Mouse (Mus musculus) B cell, adult 2 months (primary cell): ENCODE measurements around the gene Lamp1.

Experiments used
- DNase-seq, 2 experiments: peaks; one replicate each; pipeline ENCODE4 v3.0.0; 2022

Gene Lamp1

DNA sequence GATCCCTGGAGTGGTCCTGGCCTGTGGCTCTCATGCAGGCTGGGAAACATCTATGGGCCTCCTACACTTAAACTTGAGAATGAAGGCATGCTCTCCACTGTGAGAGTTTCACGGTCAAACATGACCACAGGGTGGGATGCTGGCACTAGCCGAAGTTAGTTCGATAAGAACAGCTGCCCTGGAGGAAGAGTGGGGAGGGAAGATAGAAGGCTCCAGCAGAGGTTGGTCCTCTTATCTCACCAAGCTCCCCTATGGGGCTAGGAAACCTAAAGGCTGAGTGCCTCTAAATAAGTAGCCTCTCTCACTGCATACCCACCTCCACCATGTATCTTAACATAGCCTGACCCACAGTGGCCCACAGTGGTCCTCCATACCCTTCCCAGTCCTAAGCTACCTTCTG lies 43.8 kb downstream of the Lamp1 start:
- no peak for DNase-seq

GRCm38 (mm10) chr8:13203472-13203871 lies 44.5 kb downstream of the Lamp1 start:
- peak in 1 of 2 experiments; percentile 13 for DNase-seq

DNA sequence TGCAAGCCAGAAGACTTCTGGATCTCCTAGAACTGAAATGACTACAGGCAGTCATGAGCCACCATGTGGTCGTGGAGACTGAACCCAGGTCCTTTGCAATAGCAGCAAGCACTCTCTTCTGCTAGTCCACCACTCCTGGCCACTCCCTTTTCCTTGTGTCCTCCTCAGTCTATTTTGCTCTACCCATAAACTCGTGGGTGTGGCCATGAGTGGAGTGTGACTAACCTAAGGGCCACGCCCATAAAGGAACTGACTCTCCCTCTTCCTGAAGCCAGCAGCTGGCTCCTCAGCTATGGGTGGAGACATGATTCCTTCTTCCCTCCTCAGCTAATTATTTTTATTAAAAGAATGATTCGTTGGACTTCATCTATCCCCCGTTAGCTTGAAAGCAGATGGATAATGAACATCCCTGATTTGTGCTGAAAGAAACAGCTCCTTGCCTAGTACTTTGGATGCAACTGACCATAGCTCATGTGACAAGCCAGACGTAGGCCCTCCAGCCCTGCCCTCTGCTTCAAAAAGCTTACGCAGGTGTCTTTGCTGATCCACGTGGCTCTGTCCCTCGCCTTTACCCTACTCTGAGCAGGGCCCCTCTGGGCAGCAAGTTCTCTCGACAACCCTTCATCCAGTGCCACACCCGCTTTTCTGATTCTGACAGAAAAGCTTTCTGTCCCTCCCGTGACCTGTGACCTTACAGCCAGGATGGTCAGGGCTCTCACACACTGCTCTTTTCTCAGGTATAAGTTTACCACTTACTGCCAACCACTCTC lies 45.6 kb downstream of the Lamp1 start:
- DNase-seq, result no peak

GRCm38 (mm10) chr8:13205311-13205710 lies 46.4 kb downstream of the Lamp1 start:
- no peak for DNase-seq

DNA sequence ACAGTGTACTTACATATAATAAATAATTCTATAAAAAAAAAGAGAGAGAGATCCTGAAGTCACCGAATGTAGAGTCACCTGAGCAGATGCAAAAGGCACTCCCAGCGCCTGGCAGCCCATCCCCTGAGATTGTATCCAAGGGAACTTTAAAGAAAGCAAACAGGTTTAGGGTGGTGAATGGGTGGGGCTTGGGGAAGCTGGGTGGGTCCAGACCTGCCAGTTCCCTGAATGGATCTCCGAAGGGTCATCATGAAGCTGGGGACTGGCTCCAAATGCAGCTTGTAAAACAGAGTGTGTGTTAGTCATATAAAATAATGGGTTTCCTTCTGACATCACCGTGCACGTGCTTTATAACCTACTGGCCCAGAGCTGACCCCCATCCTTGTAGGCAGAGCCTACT lies 47.3 kb downstream of the Lamp1 start:
- no peak for DNase-seq

GRCm38 (mm10) chr8:13208627-13209355 lies 49.8 kb downstream of the Lamp1 start:
- DNase-seq, result no peak

DNA sequence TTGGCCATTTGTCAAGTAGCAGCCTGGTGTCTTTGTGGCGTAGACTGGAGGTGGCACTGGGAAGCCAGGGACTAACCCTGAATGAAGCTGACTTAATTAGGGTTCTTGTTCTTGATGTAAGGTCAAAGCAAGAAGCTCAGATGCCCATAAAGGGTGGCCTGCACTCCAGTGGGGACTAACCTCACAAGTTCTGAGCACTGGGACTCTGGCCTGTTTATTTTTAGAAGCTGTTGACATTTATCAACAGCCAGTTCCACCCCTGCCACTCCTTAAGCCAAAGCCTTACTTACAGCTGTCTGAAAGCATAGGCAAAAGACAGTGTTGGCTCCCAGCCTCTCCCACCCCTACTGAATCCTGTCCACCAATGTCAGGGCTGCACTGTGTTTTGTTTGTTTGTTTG lies 50.8 kb downstream of the Lamp1 start:
- no peak for DNase-seq

DNA sequence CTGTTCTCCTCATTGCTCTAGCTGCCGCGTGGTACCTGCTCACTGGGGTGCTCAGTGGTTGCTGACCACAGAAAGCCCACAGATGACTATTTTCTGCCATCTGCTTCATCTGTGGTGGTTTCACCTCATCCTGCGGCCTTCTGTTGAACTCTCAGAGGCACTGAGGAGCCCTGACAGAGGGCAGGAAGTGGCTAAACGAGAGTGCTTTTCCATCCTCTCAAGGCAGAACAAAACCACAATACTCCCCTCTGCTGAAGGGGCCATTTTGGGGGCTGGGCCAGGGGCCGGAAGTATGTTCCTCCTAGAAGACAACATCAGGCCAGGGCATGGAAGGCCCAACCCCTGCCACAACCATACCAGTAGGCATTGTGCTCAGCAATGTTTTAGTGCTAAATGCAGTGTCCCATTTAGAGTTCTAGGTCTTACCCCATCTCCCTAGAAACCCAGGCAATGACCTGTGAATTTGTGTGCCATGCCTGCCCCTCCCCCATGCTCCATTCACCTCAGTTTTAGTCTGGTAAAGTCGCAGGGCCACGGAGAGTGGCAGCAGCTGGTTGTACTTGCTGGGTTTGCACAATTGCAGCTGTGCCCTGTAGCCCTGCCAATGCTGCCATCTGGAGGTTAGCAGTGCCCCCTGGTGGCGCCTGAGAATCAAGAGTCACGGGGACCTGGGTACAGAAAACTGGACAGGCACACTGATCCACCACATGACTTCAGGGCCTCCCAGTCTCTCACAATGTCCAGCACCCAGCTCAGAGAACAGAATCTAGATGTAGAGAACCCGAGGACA lies 54.7 kb downstream of the Lamp1 start:
- DNase-seq, result peak; percentile 81 to 84

DNA sequence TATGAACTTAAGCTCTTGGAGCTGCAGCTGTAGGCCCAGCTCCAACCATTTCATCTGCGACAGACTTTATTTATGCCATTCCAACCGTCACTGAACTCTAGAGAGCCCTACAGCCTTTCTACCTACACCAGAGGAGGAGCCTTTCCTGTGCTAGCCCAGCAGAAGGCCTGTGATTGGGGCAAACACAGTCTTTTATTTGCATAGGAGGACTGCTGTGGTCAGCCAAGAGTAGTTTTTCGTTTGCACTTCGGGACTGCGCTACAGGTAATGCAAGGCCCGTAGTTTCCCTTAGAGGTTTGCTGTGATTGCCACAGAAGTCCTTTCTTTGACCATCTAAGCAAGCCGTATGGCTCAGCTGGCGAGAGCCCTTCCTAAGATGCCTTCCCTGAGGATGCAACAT lies 57.4 kb downstream of the Lamp1 start:
- no peak for DNase-seq

- no peak for DNase-seq
These were observed 58.1 kb downstream of the Lamp1 start for GRCm38 (mm10) chr8:13217093-13217492.

- no peak for DNase-seq
These were observed 59.0 kb downstream of the Lamp1 start for GRCm38 (mm10) chr8:13217986-13218385.

DNA sequence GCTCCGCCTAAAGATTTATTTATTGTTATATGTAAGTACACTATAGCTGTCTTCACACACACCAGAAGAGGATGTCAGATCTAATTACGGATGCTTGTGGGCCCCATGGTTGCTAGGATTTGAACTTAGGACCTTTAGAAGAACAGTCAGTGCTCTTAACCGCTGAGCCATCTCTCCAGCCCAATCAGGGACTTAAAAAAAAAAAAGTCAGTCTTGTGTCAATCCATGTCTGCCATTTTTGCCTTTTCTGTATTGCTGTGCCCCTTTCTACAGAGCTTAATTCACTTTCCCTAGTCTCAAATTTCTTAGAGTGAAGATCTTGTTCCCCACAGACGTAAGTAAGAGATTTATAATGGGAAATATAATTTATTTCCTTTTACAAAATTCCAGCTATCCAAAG lies 59.5 kb downstream of the Lamp1 start:
- DNase-seq, result no peak

DNA sequence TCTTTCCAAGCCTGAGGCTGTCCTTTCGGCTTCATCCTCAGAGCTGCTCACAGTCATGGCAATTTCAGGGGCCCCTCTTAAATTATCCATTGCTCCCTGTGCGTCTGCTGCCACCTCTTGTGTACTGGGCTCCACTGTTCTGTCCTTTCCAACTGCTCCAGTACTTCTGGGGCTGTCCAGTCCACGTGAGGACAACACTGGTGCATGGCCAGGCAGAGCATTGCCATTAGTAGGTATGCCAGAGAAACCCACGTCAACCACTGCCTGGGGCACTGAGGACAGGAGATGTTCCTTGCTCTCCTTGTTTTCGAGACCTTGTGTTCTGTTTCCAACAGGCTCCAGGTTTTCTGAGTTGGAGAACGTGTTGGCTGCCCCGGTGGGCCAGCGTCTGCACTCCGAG lies 65.5 kb downstream of the Lamp1 start:
- no peak for DNase-seq
